Mouse (Mus musculus): Measurements from ENCODE around the gene Cdc25b.

Gene Cdc25b

GRCm38 (mm10) chr2:131190344-131191004 is 3.7 kb downstream of the Cdc25b start:
- DNase-seq (ENCODE audit: low spot score) = no peak

GRCm38 (mm10) chr2:131191005-131191390 is 4.2 kb downstream of the Cdc25b start:
- DNase-seq (ENCODE audit: low spot score) = no peak

- no peak for DNase-seq (ENCODE audit: low spot score)
These were observed 10.0 kb downstream of the Cdc25b start for GRCm38 (mm10) chr2:131196606-131197316.

- no peak for DNase-seq (ENCODE audit: low spot score)
These were observed 14.0 kb downstream of the Cdc25b start for GRCm38 (mm10) chr2:131200710-131201109.

- no peak for DNase-seq (ENCODE audit: low spot score)
These were observed 14.5 kb downstream of the Cdc25b start for GRCm38 (mm10) chr2:131201262-131201661.

GRCm38 (mm10) chr2:131203816-131204409 is 17.2 kb downstream of the Cdc25b start:
- no peak for DNase-seq (ENCODE audit: low spot score)

GRCm38 (mm10) chr2:131204410-131204981 is 17.7 kb downstream of the Cdc25b start:
- peak; percentile 75 for DNase-seq (ENCODE audit: low spot score)

- DNase-seq (ENCODE audit: low spot score) = no peak
These were observed 18.9 kb downstream of the Cdc25b start for GRCm38 (mm10) chr2:131205521-131206182.

GRCm38 (mm10) chr2:131206778-131207177 is 20.0 kb downstream of the Cdc25b start, which contains the start of gene Ap5s1:
Ap5s1 (plus strand) TSS chr2:131207078.
- no peak for DNase-seq (ENCODE audit: low spot score)

GRCm38 (mm10) chr2:131208356-131208755 is 21.6 kb downstream of the Cdc25b start:
- DNase-seq (ENCODE audit: low spot score) = no peak

- DNase-seq (ENCODE audit: low spot score) = no peak
These were observed 22.5 kb downstream of the Cdc25b start for GRCm38 (mm10) chr2:131209125-131209795.

GRCm38 (mm10) chr2:131209969-131210792 is 23.4 kb downstream of the Cdc25b start:
- peak; percentile 94 for DNase-seq (ENCODE audit: low spot score)

- no peak for DNase-seq (ENCODE audit: low spot score)
These were observed 24.4 kb downstream of the Cdc25b start for GRCm38 (mm10) chr2:131211026-131211615.

GRCm38 (mm10) chr2:131213773-131214172 is 27.0 kb downstream of the Cdc25b start:
- DNase-seq (ENCODE audit: low spot score) = no peak

GRCm38 (mm10) chr2:131215941-131216858 is 29.5 kb downstream of the Cdc25b start:
- no peak for DNase-seq (ENCODE audit: low spot score)

GRCm38 (mm10) chr2:131220030-131220429 is 33.3 kb downstream of the Cdc25b start:
- DNase-seq (ENCODE audit: low spot score) = no peak

- no peak for DNase-seq (ENCODE audit: low spot score)
These were observed 35.2 kb downstream of the Cdc25b start for GRCm38 (mm10) chr2:131221853-131222515.

- DNase-seq (ENCODE audit: low spot score) = no peak
These were observed 35.8 kb downstream of the Cdc25b start for GRCm38 (mm10) chr2:131222562-131222961.

- no peak for DNase-seq (ENCODE audit: low spot score)
These were observed 36.8 kb downstream of the Cdc25b start for GRCm38 (mm10) chr2:131223569-131223968.
